In the genomic region with DNA sequence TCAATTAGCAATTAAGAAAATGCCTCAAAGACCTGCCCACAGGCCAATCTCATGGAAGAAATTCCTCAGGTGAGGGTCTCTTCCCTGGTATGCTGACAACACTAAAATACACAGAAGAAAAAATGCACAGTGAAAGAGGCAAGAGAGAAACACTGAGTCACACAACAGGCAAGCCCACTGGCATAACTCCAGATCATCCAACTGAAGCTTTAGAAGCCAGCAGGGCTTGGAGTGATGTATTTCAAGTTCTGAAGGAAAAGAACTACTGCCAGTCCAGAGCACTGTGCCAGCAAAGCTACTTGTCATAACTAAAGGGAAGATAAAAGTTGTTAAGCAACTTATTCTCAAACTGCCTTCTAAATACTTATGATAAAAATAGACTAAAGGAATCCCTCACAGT, we compare ENCODE assay signal across 8 mouse cellular contexts. TPM values are rescaled to one million over a fixed set of nuclear protein-coding genes. Genes with fewer than 3 reads are reported as not detected.
DNase-seq lines count a peak whose midpoint lies in the region; ATAC-seq and TF ChIP-seq lines count a peak whose summit lies in the region.
"Had no signal": no experiment of that assay in that cellular context is flagged by ENCODE, and none has a peak within 500 bp of the region (broad histone marks: within the 10 kb centered on the region; RNA-seq: fewer than 3 reads in every experiment).

No protein-coding gene starts in this region.

- H3K9ac ChIP-seq in forebrain, postnatal 0 days = no peak overlapping the region
- H3K9ac ChIP-seq: neural tube, embryonic 13.5 days had no signal

- H3K4me3 ChIP-seq in forebrain, postnatal 0 days (ENCODE audit: low read depth, low read length) = no peak overlapping the region
- H3K4me3 ChIP-seq: neural tube, embryonic 13.5 days had no signal

- DNase-seq in left cerebral cortex, adult 18-20 months (ENCODE audit: low spot score in 2 of 2) = peak; percentile 22 to 23
- no peak for DNase-seq in left cerebral cortex, adult 11 months (ENCODE audit: low spot score)
- DNase-seq in adrenal gland, adult 8-10 months = peak; percentile 51
- peak; percentile 39 for DNase-seq in heart, adult 8-10 months (ENCODE audit: low spot score)
- peak; percentile 33 for DNase-seq in lung, postnatal 14 days
- DNase-seq in thymus, adult 18-20 months = no peak
- no peak for DNase-seq in forebrain, postnatal 0 days

- no peaks in the 10 kb centered on the region for H3K27me3 ChIP-seq in forebrain, postnatal 0 days (ENCODE audit: insufficient read depth, low read length)
- H3K27me3 ChIP-seq: neural tube, embryonic 13.5 days had no signal

- no peak for TF ChIP-seq CTCF in forebrain, postnatal 0 days (IDR thresholded peaks at IDR 0.05; ENCODE audit: low read depth)

- H3K36me3 ChIP-seq in forebrain, postnatal 0 days (ENCODE audit: insufficient read depth) = peaks cover 83% of the 10 kb centered on the region

- no peak overlapping the region for H3K4me2 ChIP-seq in forebrain, postnatal 0 days (ENCODE audit: low read depth)
- H3K4me2 ChIP-seq: neural tube, embryonic 13.5 days had no signal

- no peaks in the 10 kb centered on the region for H3K9me3 ChIP-seq in forebrain, postnatal 0 days (ENCODE audit: low read length)
- H3K9me3 ChIP-seq: neural tube, embryonic 13.5 days had no signal

- H3K4me1 ChIP-seq in forebrain, postnatal 0 days (ENCODE audit: insufficient read depth) = no peaks in the 10 kb centered on the region
- H3K4me1 ChIP-seq: neural tube, embryonic 13.5 days had no signal

- ATAC-seq in forebrain, postnatal 0 days = no peak

- no peak overlapping the region for H3K27ac ChIP-seq in forebrain, postnatal 0 days (ENCODE audit: low read depth, low read length)
- H3K27ac ChIP-seq: neural tube, embryonic 13.5 days had no signal

RNA-seq across cellular contexts. Expression of a gene that starts 16.3 kb away (rescaled TPM):
- total RNA-seq in left cerebral cortex, adult 18-20 months (2021) = 100 to 1,000 TPM; 172 to 174 TPM
- 100 to 1,000 TPM in 2 of 4 experiments, 10 to 100 TPM in 2; 71.1 to 104 (median 90.1) TPM for total RNA-seq in adrenal gland, adult 8-10 months (2022)
- total RNA-seq in heart, adult 8-10 months (2022) = 10 to 100 TPM; 27.1 to 34.0 (median 30.1) TPM
- total RNA-seq in forebrain, postnatal 0 days (2014; rRNA removed) = 85.2 and 95.0 TPM in 2 replicates
- 53.1 and 76.6 TPM in 2 replicates for polyA plus RNA-seq in forebrain, postnatal 0 days (2015; fragmentation: Nextera tagmentation; extraction: Ambion mirVana)

RNA-seq across cellular contexts. Expression of a gene that starts 39.0 kb away (rescaled TPM):
- total RNA-seq in left cerebral cortex, adult 18-20 months (2021) = 100 to 1,000 TPM; 160 to 186 TPM
- 10 to 100 TPM in 1 of 4 experiments, 1 to 10 TPM in 3; 5.9 to 16.3 (median 8.5) TPM for total RNA-seq in adrenal gland, adult 8-10 months (2022)
- total RNA-seq in heart, adult 8-10 months (2022) = 1 to 10 TPM; 2.3 to 3.5 (median 2.8) TPM
- 80.9 and 98.2 TPM in 2 replicates for total RNA-seq in forebrain, postnatal 0 days (2014; rRNA removed)
- 97.6 and 120 TPM in 2 replicates for polyA plus RNA-seq in forebrain, postnatal 0 days (2015; fragmentation: Nextera tagmentation; extraction: Ambion mirVana)

Comparison
In these comparisons a context has a peak if more than half of its experiments do, and no peak if none do; other contexts are left out.
1. DNase-seq: peak in left cerebral cortex, adult 18-20 months (2 of 2), adrenal gland, adult 8-10 months (single experiment), heart, adult 8-10 months (single experiment) and lung, postnatal 14 days (single experiment); none in left cerebral cortex, adult 11 months (single experiment), thymus, adult 18-20 months (0 of 2) and forebrain, postnatal 0 days (single experiment).